16 mouse cellular contexts compared by ENCODE assay signal in the genomic region with DNA sequence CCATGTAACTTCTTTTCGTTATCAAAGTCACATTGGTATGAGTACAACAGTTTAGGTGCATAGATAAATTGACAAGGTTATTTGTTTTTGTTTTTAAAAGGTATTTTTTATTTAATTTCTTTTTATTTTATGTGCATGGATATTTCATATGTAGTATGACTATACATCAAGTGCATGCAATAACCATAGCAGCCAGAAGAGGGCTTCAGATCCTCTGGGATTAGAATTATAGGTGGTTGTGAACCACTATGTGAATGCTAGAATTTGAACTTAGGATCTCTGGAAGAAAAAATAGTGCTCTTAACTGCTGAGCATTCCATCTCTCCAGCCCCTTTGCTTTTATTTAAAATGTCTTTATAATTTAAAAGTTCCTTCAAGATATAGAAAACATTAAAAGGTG.
A peak's percentile ranks its signal among the peaks of the same experiment; 100 is the strongest.
DNase-seq lines count a peak whose midpoint lies in the region; ATAC-seq and TF ChIP-seq lines count a peak whose summit lies in the region.
"Had no signal": no experiment of that assay in that cellular context is flagged by ENCODE, and none has a peak within 500 bp of the region (broad histone marks: within the 10 kb centered on the region; RNA-seq: fewer than 3 reads in every experiment).

No protein-coding gene starts in this region.

- no peak for DNase-seq in layer of hippocampus, adult 2 months (ENCODE audit: low spot score in 2 of 2)
- no peak for DNase-seq in layer of hippocampus, postnatal 36 days
- DNase-seq in 3T3-L1 (ENCODE audit: low read depth, low spot score) (peak; percentile 33), A20 (ENCODE audit: low read depth, low spot score) (peak; percentile 7)
- DNase-seq in layer of hippocampus, adult 11-12 months (ENCODE audit: low spot score) = no peak
- DNase-seq: adrenal gland, adult 2 months; cerebellum, adult 9-10 months; gastrocnemius, postnatal 10 days; heart, postnatal 14 days; kidney, adult 2 months had no signal

- peak; percentile 77 for ATAC-seq in erythroblast, adult 5-6 weeks (replicated peaks; ENCODE audit: low FRiP score, poor library complexity, severe bottlenecking)
- ATAC-seq in cerebellum, adult (ENCODE audit: insufficient number of reproducible peaks, low FRiP score, low TSS enrichment) = no peak

- H3K27ac ChIP-seq in layer of hippocampus, adult 2 months = no peak overlapping the region
- H3K27ac ChIP-seq: hindbrain, embryonic 14.5 days; liver, embryonic 15.5 days; macrophage; midbrain, embryonic 12.5 days had no signal

- H3K4me3 ChIP-seq in layer of hippocampus, adult 2 months = no peak overlapping the region
- H3K4me3 ChIP-seq: liver, embryonic 15.5 days; midbrain, embryonic 12.5 days had no signal

- peak; percentile 61 for TF ChIP-seq CTCF in layer of hippocampus, adult 2 months (conservative IDR thresholded peaks at IDR 0.05)

Comparison
In these comparisons a context has a peak if more than half of its experiments do, and no peak if none do; other contexts are left out.
1. DNase-seq: peak in 3T3-L1 (single experiment) and A20 (single experiment); none in layer of hippocampus, adult 2 months (0 of 2), layer of hippocampus, postnatal 36 days (0 of 2) and layer of hippocampus, adult 11-12 months (single experiment).